Mouse (Mus musculus) left cerebral cortex, postnatal 36 days (tissue): ENCODE measurements around the gene Alkbh3. TPM values are rescaled to one million over a fixed set of nuclear protein-coding genes. Genes with fewer than 3 reads are reported as not detected.
A peak's percentile ranks its signal among the peaks of the same experiment; 100 is the strongest.

Experiments used
- DNase-seq, 2 experiments: peaks; one replicate each; pipeline ENCODE4 v3.0.0; 2021 to 2022; ENCODE audit warnings: low spot score in 2 of 2, mixed read lengths in 1 of 2
- intact Hi-C: fragments of 180-260 bp; cut with DNase I; formaldehyde crosslinking; loops from one replicate; pipeline ENCODE4 v1.15.1; 2025
- total RNA-seq, 2 experiments: library from RNA; stranded (reverse); gene quantifications; 2 replicates each; pipeline ENCODE4 v1.2.3; 2021

Alkbh3 gene
- total RNA-seq = 10 to 100 TPM; 22.2 to 25.3 TPM

DNA sequence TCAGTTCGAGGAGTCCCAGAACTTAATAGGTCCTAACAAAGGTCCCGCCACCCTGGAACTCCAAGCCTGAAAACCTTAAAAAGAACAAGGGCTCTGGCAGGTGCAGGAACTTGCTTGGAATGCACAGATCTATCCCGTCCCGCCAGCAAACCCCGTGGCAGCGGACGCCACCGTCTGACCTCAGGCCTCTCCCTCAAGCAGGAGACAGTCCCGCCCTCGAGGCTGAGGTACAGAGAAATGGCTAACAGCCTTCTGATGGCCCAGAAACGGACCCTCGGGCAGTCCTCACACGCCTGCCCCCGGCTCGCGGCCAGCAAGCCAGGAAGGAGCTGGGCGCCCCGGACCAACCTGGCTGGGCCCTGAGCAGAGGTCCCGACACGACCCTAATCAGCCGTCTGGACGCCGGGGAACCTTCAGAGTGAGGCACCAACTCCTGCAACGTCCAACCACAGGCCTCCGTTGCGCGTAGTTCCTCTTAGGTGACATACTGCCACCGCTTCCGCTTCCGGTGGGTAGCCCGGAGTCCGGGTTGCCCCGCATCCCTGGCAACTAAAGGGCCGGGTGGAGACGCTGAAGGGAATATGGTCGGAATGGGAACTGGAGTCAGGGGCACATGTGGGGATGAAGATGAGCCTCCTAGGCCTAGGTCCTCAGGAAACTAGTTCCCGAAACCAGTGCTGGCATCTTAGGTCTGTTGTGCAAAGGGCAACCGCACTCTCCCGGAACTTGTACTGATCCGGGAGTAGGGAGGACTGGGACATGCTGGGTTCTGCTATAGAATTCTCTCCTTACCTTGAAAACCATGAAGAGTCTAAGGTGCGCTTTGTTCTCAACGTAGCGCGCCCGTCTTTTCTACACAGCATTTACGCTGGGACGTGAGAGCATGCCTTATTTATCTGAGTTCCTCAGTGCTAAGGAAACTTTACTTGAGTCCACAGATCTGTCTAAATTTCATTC is at the start of gene Alkbh3:
Gene Alkbh3, minus strand, starts transcription at position 473 of the 957 bp plus-strand sequence.
- intact Hi-C loops = no loop called here
- peak; percentile 92 for DNase-seq

DNA sequence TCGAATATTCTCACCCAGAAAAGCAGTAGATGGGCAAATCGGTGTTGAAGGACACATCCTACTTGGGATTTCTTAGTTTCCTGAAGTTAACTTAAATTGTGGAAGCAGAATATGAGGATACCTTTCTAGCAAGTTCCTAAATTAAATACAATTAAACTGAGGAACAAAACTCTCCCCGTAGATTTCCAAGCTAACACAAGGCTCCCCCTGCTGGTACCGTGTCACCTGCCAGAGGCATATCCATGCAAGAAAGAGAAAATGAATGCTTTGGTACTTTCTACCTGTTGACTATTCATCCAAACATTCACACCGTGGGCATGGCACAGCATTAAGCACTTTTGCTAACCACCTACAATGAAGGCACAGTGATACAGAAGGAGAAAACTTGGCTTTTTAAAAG is 48.9 kb upstream of the Alkbh3 start:
- no peak for DNase-seq
- intact Hi-C loops = no loop called here

DNA sequence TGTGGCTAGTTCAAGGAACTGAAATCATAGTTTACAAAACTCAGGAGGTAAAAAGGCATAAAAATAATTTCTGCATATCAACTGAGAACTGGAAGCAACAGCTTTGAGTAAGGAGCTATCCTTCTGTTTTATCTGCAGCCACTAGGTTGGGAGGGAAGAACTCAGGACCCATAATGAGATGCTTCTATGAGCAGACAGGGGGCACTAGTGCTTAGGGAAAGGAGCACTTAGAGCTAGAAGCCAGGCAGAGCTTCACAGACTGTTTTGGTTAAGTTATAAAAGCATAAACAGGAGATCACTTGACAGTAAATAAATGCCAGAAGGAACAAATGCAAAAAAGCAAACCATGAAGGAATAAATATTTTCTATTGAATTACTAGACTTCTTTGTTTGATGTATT is 44.2 kb upstream of the Alkbh3 start:
- intact Hi-C loops = no loop called here
- DNase-seq = peak in 1 of 2 experiments; percentile 23

DNA sequence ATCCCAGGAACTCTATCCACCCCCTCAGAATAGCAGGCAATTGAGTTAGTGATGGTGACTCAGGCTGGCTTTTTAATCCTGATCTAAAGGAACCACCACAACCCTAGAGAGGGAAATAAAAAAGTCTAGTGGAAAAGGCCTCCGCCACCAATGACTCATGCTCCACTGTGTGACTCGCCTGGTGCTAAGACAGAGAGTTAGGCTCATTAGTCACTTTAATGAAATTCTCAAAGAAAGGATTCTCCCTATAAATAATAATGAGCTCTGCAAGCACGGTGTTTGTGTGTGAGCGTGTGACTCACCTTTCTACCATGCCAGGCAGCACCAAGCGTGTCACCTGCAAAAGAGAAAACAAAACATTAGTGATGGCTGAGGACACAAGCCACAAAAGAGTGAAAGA is 41.3 kb upstream of the Alkbh3 start:
- DNase-seq = no peak
- intact Hi-C loops = no loop called here

DNA sequence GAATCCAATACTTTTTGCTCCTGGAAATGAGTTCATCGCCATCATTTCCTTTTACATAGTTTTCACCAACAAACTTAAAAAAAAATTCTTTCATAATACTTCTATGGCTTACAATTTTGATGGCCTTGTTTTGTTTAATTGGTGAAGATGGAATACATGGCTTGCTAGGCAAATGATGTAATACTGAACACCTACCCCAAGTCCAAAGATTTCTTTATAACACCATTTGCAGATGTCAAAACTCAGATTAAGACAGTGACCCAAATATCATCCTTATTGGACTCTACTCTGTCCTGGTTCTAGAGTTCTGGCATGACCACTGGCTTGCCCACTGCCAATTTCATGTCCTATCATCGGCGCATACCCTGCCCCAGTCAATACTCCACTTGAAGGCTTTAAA is 40.3 kb upstream of the Alkbh3 start:
- intact Hi-C loops = no loop called here
- DNase-seq = no peak

DNA sequence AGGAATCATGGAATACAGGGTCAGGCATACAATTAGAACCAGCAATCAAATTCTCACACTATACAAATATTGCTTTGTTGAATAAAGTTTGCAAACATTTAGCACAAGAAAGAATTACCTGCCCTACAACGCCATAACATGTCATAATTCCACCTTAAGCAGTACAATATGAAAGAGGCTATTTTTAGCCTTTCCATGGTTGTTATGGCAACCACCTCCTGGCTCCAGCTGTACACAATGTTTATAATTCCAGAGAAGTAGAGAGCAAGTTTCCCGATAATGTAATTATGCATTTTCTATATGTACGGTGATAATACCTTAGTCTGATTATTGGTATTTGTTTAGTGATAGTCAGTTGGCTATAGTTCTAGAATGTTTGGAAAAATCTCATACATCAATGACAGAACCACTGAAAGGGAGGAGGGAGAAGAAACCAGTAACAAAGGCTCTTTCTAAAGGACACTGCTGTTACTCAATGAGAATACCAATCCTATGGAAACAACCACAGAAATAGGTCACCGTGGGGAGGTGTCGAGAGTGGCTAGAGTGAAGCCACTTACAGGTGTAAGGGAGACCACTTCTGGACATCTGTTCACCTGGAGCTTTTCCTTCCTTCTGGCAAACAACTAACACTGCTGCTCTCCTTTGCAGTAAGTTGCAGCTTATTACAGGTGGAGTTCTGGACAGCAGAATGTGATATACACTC is 39.0 kb upstream of the Alkbh3 start:
- no peak for DNase-seq
- intact Hi-C loops = loop anchor here (5.0 kb wide), 1 partner anchor 193 kb away; no protein-coding TSS in a partner anchor

DNA sequence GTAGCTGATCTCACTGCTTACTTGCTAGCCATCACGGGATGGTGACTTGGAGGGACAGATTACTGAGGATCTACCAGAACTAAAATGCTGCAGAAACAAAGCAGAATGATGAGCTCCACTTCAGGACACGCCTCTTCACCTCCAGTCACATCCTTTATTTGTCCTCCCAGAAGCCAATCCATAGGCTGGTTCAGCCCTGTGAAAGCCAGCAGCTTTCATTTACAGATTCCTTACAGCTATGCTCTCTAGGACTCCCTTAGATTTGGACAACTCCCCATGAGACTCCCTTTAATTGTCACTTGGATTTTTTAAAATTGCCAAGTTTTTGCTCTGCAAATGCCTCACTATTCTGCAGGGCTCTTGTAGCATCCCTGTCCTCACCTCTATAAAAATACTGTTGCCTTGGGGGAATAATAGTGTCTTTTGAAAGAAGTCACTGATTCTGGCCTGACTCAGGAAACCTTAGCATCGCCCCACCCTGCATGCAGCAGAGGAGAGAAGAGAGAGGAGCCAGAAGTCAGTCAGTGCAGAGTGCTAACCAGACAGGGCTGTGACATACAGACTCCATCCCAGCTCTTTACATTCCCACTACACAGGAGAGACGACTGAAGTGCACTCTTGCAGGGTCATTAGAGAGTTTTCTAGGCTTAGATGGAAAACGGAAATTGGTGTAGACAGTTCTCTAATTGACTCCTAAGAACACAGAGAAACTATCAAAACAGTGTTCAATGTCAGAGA is 38.3 kb upstream of the Alkbh3 start:
- no peak for DNase-seq
- intact Hi-C loops = loop anchor here (5.0 kb wide), 1 partner anchor 193 kb away; no protein-coding TSS in a partner anchor

DNA sequence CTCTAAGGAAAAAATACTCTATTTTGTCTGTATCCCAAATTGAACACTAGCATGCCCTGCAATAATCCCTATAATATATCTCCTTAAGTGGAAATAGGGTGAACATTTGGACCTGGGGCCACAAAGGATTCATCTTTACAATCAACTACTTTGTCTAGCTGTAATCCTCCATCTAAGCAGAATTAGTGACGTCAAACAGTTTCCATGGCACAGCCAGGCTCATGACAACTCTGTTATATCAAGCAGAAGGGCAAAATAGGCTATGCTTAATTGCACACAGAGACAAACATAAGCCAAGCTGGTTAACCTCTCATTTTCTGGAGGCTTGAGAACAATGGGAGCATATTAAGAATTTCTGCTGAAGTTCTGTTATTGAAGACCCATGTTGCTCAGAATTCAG is 37.7 kb upstream of the Alkbh3 start:
- no peak for DNase-seq
- intact Hi-C loops = loop anchor here (5.0 kb wide), 1 partner anchor 194 kb away; no protein-coding TSS in a partner anchor

DNA sequence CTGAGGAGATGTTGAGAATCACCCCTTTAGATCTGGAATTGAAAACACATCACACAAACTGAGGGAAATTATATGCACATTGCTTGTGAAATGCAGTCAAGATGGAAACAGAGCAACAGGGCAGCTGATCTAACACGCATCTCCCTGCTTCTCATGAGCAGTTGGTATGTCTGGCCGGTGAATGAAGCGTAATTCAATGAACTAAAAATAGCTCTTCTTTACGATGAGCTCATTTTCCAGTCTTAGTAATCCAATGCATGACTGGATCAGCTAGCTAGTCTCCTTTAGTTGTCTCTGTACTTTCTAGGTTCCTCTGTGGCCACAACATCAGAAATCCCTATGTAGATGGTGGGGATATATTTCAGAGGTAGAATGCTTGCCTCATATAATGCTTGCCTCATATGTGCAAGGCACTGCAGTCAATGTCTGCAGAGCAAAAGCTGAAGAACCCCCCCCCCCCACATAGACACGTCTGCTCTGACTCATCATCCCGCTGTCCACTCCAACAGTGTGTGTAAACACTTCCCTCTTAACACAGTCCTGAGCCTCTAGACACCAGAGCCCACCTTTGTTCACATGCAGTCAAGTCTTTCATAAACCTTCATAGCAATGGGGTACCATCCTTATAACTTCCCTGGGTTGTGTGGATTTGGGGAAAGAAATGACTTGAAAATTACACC is 34.9 kb upstream of the Alkbh3 start:
- intact Hi-C loops = loop anchor here (5.0 kb wide), 1 partner anchor 197 kb away; no protein-coding TSS in a partner anchor
- no peak for DNase-seq

DNA sequence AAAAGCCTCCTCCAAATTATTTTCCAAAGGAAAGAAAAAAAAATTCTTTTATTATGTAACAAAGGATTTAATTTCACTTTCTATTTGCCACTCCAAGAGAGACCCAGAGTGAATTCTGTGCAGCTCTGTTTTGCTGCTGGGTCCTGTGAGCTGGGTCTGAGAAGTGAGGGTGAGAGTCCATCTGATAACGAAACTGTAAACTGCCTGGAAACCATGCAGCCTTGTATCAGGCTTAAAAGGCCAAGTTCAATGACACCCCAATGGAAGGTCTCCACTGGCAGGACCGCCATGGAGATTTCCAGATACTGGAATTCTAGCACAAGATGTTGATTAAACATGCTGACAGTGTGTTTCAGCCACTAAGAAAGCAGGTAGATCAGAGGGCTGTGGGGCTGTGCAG is 33.6 kb upstream of the Alkbh3 start:
- intact Hi-C loops = no loop called here

DNA sequence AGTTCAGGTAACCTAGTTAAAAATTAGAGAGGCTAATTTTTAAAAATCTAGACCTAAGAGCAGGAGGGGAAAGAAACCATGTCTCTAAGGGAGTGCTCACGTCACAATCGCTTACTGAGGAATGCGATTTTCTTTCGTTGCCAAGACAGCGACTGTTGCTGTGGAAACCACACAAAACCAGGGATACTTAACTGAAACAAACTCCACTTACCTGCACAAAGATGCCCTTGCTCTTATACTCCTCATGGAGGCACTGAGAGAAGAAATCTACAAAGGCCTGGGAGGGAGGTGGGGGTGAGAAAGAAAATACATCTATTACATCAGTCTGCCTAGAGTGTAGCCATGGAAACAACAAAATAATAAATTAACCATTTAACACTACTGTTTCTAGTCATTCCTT is 33.1 kb upstream of the Alkbh3 start:
- no peak for DNase-seq
- intact Hi-C loops = no loop called here

More for the DNA sequence above, 33.6 kb upstream of the Alkbh3 start:
- DNase-seq = no peak

DNA sequence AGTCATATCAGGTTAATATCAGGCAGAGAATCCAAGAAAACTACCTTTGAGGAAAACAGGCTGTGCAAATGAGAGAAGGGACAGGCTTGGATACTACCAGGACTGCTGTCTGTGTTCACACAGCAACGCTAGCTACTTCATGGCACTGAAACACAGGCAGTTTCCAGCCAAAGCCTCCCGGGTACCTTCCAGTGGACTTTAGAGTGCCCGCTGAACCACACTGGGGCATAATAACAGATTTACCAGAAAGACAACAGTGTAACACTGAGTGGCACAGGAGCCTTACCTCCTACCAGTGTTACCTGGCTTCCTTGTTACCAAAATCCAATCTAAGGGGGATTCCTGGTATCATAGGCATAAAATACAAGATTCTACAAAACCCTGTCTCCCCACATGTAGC is 31.9 kb upstream of the Alkbh3 start:
- intact Hi-C loops = no loop called here
- DNase-seq = no peak

DNA sequence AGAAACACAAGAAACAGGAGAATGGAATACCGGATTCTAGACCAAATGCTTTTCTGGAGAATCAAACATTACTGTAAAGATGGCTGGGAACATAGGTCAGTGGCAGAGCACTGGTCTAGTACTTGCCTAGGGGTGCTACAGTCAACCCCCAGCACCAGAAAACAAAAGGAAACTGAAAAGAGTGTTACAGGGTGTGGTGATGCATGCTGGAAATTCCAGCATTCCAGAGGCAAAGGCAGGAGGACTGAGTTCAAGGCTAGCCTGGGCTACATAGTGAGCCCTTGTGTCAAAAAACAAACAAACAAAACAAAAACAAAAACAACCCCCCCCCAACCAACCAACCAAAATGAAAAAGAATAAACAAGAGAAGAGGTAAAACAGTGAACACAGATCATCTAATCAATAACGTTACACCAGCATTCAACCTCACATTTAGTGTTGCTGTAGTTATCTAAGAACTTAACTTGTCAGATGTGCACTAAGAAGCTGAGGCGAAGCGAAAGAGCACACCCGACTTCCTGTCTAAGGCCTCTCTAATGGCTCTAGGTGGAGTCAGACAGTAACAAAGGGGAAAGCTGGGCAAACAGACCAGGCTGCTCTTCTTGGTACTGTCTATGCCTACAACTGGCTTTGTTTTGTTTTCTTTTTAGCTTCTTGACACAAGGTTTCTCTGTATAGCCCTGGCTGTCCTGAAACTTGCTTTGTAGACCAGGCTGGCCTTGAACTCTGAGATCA is 30.0 kb upstream of the Alkbh3 start:
- intact Hi-C loops = no loop called here
- no peak for DNase-seq

DNA sequence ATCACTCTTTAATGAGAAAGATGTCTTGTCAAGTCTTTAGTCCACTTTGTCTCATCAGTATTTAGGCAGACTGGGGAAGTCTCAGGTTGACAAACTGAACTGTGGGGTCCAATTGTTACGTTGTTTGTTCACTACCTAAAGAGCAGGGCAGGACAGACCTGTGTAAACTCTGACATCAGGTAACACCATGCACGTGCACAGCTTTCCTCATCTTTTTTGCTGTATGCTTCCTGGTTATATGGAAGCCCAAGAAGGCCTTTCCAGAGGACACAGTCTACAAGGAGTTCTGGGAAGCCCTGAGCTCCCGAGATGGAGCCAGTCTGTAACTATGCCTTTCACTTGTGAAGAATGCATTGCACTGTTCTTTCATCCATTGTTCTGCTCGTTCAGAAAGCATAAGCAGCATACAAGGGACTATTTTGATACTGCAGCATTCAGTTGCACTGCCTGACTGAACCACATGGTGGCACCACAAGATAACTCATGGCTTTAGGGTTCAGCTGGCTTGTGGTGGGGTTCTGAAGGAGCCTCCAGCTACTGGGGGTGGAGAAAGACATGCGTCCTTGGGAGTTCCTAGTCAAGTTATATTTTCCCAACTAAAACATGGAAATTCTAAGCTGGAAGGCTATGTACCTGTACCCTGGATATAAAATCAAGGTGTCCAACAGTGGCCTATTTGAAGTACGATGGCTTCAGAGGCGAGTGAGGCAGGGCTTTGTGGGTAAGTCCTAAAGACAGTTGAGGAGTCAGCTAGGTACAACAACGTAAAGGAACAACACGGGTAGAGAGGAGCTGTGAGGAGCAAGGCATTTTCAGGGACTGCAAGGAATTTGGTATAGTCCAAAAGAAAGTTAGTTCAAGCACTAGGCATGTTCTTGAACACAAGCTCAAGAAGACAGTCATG is 25.1 kb upstream of the Alkbh3 start:
- DNase-seq = peak; percentile 71 to 83
- intact Hi-C loops = loop anchor here (5.0 kb wide), 1 partner anchor 257 kb away; no protein-coding TSS in a partner anchor

DNA sequence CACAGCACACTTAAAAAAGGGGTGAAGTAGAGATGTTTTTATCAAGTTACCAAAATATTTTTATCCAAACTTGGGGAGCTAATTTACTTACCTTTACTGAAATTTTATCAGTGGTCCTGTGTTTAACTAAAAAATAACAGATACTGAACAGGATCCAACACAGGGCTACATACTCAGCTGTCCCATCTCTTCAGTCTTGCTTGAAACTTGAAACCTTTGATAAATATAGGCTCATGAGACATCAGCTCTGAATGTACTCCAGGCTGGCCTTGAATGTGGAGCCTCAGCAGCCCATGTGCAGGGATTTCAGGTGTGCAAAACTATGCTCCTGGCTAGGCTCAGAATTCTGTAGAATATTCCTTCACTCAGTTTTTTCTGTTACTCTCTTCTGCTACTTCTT is 20.0 kb upstream of the Alkbh3 start:
- DNase-seq = no peak
- intact Hi-C loops = no loop called here

DNA sequence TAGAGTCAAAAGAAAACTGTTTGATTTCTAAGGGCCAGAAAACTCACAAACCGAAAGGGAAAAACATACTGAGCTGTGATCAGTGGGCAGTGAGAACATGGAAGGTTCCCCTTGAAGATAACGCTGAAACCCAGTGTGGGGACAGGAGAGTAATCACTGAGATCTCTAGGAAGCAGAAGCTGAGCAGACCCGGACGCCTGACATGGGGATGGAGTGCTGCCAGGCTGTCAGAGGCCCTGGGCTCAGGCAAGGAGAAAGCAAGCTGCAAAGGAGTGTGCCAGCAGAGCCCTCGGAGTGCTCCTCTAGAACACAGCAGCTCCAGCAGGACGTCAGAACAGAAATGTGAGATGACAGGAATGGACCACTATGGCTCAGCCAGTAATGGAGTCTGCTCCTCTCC is 14.0 kb upstream of the Alkbh3 start:
- no peak for DNase-seq
- intact Hi-C loops = no loop called here

DNA sequence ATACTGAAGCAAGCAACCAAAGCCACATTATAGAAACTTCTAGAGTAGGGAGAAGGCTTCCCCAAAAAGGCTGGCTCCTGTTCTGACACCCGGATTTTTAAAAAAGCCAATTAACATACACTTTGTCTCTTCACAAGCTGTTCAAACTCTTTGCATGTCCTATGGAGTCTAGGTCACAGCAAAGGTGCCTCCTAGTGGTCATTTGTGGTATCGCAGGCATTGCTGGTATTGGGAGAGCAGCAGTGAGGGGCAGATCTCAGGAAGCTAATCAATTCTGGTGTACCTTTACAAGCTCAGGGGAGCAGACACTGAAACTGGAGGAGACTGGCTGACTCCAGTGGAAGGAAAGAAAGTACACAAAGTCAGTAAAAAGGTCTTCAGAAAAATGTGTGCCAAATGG is 8.3 kb downstream of the Alkbh3 start:
- DNase-seq = peak; percentile 82 to 87
- intact Hi-C loops = loop anchor here (1.0 to 2.0 kb wide), 2 partner anchors 48 to 131 kb away; no protein-coding TSS in a partner anchor

DNA sequence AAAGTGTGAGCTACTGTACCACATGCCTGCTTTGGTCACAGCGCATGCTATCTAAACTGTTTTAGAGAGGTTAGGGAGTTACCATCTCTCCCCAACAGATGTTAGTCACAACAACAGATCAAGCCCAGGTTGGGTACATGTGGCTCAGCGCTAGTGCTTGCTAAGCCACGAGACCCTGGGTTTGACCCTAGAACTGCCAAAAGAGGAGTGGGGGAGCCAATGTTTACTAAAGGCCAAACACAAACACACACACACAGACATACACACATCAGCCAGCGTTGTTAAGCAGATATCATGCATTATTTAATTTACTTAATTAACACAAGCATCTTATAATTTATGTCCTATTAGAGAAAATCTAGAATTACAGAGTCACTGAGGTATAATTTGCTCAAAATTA is 8.7 kb downstream of the Alkbh3 start:
- no peak for DNase-seq
- intact Hi-C loops = loop anchor here (1.0 to 2.0 kb wide), 2 partner anchors 47 to 131 kb away; no protein-coding TSS in a partner anchor
